Mouse (Mus musculus): ENCODE data around the gene B3gnt2.

- no peak for TF ChIP-seq POLR2A (IDR thresholded peaks at IDR 0.05; ENCODE audit: low read depth, low read length)
- TF ChIP-seq CTCF (IDR thresholded peaks at IDR 0.05; ENCODE audit: borderline replicate concordance, insufficient read depth, low read length), result no peak
Observed at GRCm38 (mm10) chr11:22821243-22821642, 39.5 kb downstream of the B3gnt2 start.

Measured in embryonic fibroblast, embryonic 13.5 days (primary cell).